Mouse (Mus musculus) left cerebral cortex, postnatal 36 days (tissue): ENCODE measurements at regions not wholly inside any gene's neighbourhood (a gene's known extent, or its start where the extent isn't known, plus 50 kb on each side); places are given as distances from the start of the nearest gene placed in this dataset.

Experiments
- DNase-seq, 2 experiments: peaks; one replicate each; pipeline ENCODE4 v3.0.0; 2021 to 2022; ENCODE audit warnings: low spot score in 2 of 2, mixed read lengths in 1 of 2
- intact Hi-C: fragments of 180-260 bp; cut with DNase I; formaldehyde crosslinking; loops from one replicate; pipeline ENCODE4 v1.15.1; 2025

DNA sequence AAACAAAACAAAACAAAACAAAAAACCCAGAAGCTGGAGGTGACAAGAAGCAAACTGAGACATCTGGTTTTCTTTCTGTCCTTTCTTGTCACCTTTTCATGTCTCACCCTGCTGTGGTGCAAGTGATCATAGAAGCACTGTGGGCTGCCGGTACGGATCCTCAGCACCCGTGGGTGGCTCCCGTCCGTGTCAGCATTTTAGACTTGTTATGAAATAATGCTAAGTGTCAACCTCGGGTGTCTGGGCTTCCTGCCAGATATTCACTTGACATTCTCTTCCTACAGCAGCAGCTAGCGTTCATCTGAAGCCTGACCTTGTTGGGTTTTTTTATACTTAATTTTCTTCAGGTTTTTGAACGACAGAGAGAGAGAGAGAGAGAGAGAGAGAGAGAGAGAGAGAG, 404.7 kb downstream of the Pla2g4a start:
- intact Hi-C loops = loop anchor here (10.0 kb wide), 1 partner anchor 178 kb away; no protein-coding TSS in a partner anchor
- DNase-seq = peak; percentile 8 to 14

GRCm38 (mm10) chr1:149555355-149556007, 405.6 kb downstream of the Pla2g4a start:
- intact Hi-C loops = loop anchor here (10.0 kb wide), 1 partner anchor 179 kb away; no protein-coding TSS in a partner anchor
- no peak for DNase-seq

DNA sequence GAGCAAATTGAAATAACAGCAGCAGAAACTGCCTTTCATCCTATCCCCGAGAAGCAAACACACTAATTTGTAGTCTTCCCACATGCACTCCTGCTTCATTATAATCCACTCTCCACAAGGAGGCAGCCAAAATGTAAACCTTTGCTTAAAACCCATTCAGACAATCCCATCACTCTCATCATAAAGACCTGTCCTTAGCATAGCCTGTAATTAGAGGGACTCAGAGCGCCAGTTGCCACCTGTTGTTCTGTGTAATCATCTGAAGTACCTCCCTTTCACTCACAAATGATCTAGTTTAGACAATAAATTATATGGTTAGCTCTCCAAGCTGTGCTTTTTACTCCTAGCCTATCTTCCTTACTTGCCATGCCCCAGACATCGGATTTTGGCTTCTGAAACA, 415.0 kb downstream of the Pla2g4a start:
- no peak for DNase-seq
- intact Hi-C loops = no loop called here

DNA sequence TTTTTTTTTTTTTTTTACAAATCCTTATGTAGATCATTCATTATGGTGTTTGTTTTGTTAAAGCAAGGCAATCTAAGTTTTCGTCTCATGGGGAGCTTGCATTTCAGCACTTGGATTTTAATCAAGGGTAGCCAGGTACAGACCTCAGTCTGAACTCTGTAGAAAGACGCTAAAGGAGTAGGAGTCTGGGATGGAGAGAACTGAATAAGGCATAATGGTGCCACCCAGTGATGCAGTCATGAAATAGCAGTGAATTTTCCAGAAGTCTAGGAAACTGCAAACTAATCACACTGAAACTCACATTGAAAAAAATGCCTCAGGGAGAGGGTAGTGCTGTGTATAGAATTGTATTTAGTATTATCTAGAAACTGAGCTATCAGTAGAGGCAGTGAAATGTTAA, 419.7 kb downstream of the Pla2g4a start:
- intact Hi-C loops = no loop called here
- DNase-seq = no peak

GRCm38 (mm10) chr1:149533651-149534050, 427.4 kb downstream of the Pla2g4a start:
- intact Hi-C loops = no loop called here
- DNase-seq = no peak
